Mouse (Mus musculus): ENCODE data around the gene Bpifa3. TPM values are rescaled to one million over a fixed set of nuclear protein-coding genes. Genes with fewer than 3 reads are reported as not detected.

Gene Bpifa3
- polyA plus RNA-seq (2015; fragmentation: Nextera tagmentation; extraction: Ambion mirVana): not detected in 2 replicates

DNA sequence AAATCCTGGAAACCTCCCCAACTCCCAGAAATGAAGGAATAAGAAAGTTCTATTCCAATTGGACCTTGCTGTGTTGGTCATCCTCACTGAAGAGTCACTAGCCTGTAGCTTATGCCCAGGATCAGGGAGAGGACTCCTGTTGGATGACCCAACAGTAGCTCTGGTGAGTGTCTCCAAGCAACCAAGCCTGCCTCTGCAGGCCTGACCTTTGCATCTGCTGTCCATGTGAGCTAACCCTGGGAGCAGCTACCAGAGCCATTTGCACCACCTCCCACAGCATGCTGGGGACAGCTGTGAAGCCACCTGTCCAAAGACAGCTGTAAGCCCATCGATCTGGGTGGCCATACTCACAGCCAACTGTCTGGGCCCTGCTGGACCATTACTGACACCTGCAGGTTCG is at the start of gene Bpifa3:
Bpifa3 (plus strand) TSS at position 217 of the 400 bp plus-strand sequence.
- no peak for ATAC-seq (ENCODE audit: low FRiP score, low TSS enrichment)
- H3K36me3 ChIP-seq (ENCODE audit: insufficient read depth, low read length): no peaks in the 10 kb centered on the region
- no peak within 1 kb of the TSS for H3K9ac ChIP-seq (replicated peaks; ENCODE audit: low read length)
- H3K4me1 ChIP-seq (ENCODE audit: insufficient read depth, low read length): no peaks in the 10 kb centered on the region
- no peak within 1 kb of the TSS for H3K4me2 ChIP-seq (replicated peaks; ENCODE audit: low read depth, low read length)
- no peaks in the 10 kb centered on the region for H3K9me3 ChIP-seq (ENCODE audit: low read length)
- H3K27ac ChIP-seq (ENCODE audit: low read length): no peak within 1 kb of the TSS
- WGBS: 59% methylated on average over 2 of the region's 2 CpGs
- H3K27me3 ChIP-seq (ENCODE audit: insufficient read depth, low read length): no peaks in the 10 kb centered on the region
- no peak within 1 kb of the TSS for H3K4me3 ChIP-seq (ENCODE audit: low read length)

DNA sequence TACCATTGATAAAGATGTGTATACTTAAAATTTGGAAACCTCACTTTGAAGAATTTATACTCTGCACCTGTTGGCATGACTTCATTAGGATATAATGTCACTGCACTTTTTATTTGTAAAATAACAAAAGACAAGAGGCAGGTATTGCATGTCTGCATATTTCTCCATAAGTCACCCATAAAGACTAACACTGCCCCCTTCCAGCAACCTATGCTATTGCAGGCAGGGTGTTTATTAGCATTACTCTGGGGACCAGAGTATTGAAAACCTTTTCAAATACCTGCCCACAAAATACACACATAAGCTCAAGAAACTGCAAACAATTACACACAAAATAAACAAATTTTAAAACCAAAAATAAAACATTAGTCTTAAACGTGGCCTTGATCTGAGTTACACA is 32.4 kb upstream of the Bpifa3 start:
- Histone ChIP-seq H3K9ac (replicated peaks; ENCODE audit: low read length) (no peak overlapping the region), H3K36me3 (ENCODE audit: insufficient read depth, low read length) (no peaks in the 10 kb centered on the region), H3K27me3 (ENCODE audit: insufficient read depth, low read length) (no peaks in the 10 kb centered on the region), H3K9me3 (ENCODE audit: low read length) (no peaks in the 10 kb centered on the region), H3K4me1 (ENCODE audit: insufficient read depth, low read length) (no peaks in the 10 kb centered on the region), H3K4me3 (ENCODE audit: low read length) (no peak overlapping the region), H3K4me2 (replicated peaks; ENCODE audit: low read depth, low read length) (no peak overlapping the region), H3K27ac (ENCODE audit: low read length) (no peak overlapping the region)
- 45% methylated on average over 1 of the region's 1 CpGs for WGBS
- no peak for ATAC-seq (ENCODE audit: low FRiP score, low TSS enrichment)

DNA sequence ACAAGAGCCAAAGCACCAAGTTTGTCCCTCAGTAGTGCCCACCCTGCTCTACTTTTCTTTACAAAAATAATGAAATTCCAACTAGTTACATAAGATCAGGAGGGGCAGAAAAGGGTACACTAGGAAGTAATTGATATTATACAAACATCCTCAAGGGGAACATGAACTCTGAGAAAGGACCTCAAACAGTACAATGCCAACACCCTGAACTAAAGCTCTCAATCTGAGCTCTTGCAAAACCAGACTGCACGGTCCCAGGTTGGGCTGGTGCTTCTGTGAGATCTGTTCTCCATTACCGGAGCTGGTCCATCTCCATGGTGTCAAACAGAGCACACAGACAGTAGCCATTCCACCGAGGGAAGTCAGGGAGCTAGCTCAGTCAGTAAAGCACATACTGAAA is 12.8 kb upstream of the Bpifa3 start:
- WGBS: 69% methylated on average over 3 of the region's 3 CpGs
- H3K4me3 ChIP-seq (ENCODE audit: low read length): no peak overlapping the region
- no peak for ATAC-seq (ENCODE audit: low FRiP score, low TSS enrichment)
- no peaks in the 10 kb centered on the region for H3K36me3 ChIP-seq (ENCODE audit: insufficient read depth, low read length)
- H3K9me3 ChIP-seq (ENCODE audit: low read length): no peaks in the 10 kb centered on the region
- H3K27me3 ChIP-seq (ENCODE audit: insufficient read depth, low read length): no peaks in the 10 kb centered on the region
- no peaks in the 10 kb centered on the region for H3K4me1 ChIP-seq (ENCODE audit: insufficient read depth, low read length)
- H3K27ac ChIP-seq (ENCODE audit: low read length): no peak overlapping the region
- no peak overlapping the region for H3K9ac ChIP-seq (replicated peaks; ENCODE audit: low read length)
- H3K4me2 ChIP-seq (replicated peaks; ENCODE audit: low read depth, low read length): no peak overlapping the region

DNA sequence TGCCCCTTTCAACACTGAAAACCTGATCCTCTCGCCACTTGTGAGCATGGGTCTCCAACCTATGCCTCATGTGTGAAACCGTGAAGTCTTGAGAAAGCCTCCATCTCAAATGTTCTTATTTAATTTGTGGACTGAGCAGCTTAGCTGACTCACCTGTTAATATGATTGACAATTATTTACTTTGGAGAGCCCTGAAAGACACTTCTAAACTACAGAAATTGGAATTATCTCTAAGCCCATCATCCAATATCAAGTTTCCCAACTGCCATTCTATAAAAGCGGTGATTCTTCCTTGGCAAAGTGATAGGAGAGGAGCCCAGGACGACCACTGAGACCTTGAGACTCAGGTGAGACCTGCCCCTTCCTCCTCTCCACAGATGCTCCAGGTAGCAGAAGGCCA is 12.4 kb downstream of the Bpifa3 start, which contains the start of gene Bpifa1:
Bpifa1 (plus strand) TSS at position 301 of the 400 bp plus-strand sequence.
- WGBS: 72% methylated on average over 4 of the region's 4 CpGs
- H3K9ac ChIP-seq (replicated peaks; ENCODE audit: low read length): no peak within 1 kb of the TSS
- no peak for ATAC-seq (ENCODE audit: low FRiP score, low TSS enrichment)
- H3K9me3 ChIP-seq (ENCODE audit: low read length): no peaks in the 10 kb centered on the region
- H3K36me3 ChIP-seq (ENCODE audit: insufficient read depth, low read length): no peaks in the 10 kb centered on the region
- no peak within 1 kb of the TSS for H3K4me3 ChIP-seq (ENCODE audit: low read length)
- H3K27me3 ChIP-seq (ENCODE audit: insufficient read depth, low read length): no peaks in the 10 kb centered on the region
- H3K27ac ChIP-seq (ENCODE audit: low read length): no peak within 1 kb of the TSS
- H3K4me2 ChIP-seq (replicated peaks; ENCODE audit: low read depth, low read length): no peak within 1 kb of the TSS
- no peaks in the 10 kb centered on the region for H3K4me1 ChIP-seq (ENCODE audit: insufficient read depth, low read length)

GRCm38 (mm10) chr2:154143735-154144134 is 13.6 kb downstream of the Bpifa3 start:
- WGBS: 73% methylated on average over 3 of the region's 3 CpGs
- H3K27ac ChIP-seq (ENCODE audit: low read length): no peak overlapping the region
- no peaks in the 10 kb centered on the region for H3K9me3 ChIP-seq (ENCODE audit: low read length)
- H3K36me3 ChIP-seq (ENCODE audit: insufficient read depth, low read length): no peaks in the 10 kb centered on the region
- H3K4me1 ChIP-seq (ENCODE audit: insufficient read depth, low read length): no peaks in the 10 kb centered on the region
- H3K9ac ChIP-seq (replicated peaks; ENCODE audit: low read length): no peak overlapping the region
- H3K27me3 ChIP-seq (ENCODE audit: insufficient read depth, low read length): no peaks in the 10 kb centered on the region
- no peak for ATAC-seq (ENCODE audit: low FRiP score, low TSS enrichment)
- no peak overlapping the region for H3K4me2 ChIP-seq (replicated peaks; ENCODE audit: low read depth, low read length)
- no peak overlapping the region for H3K4me3 ChIP-seq (ENCODE audit: low read length)

- H3K4me1 ChIP-seq (ENCODE audit: insufficient read depth, low read length): no peaks in the 10 kb centered on the region
- no peak overlapping the region for H3K4me2 ChIP-seq (replicated peaks; ENCODE audit: low read depth, low read length)
- no peak overlapping the region for H3K9ac ChIP-seq (replicated peaks; ENCODE audit: low read length)
- ATAC-seq (ENCODE audit: low FRiP score, low TSS enrichment): no peak
- no peak overlapping the region for H3K27ac ChIP-seq (ENCODE audit: low read length)
- no peaks in the 10 kb centered on the region for H3K27me3 ChIP-seq (ENCODE audit: insufficient read depth, low read length)
- H3K36me3 ChIP-seq (ENCODE audit: insufficient read depth, low read length): no peaks in the 10 kb centered on the region
- H3K4me3 ChIP-seq (ENCODE audit: low read length): no peak overlapping the region
- H3K9me3 ChIP-seq (ENCODE audit: low read length): no peaks in the 10 kb centered on the region
- WGBS: 80% methylated on average over 4 of the region's 4 CpGs
Measured at GRCm38 (mm10) chr2:154147496-154147895, 17.4 kb downstream of the Bpifa3 start.

DNA sequence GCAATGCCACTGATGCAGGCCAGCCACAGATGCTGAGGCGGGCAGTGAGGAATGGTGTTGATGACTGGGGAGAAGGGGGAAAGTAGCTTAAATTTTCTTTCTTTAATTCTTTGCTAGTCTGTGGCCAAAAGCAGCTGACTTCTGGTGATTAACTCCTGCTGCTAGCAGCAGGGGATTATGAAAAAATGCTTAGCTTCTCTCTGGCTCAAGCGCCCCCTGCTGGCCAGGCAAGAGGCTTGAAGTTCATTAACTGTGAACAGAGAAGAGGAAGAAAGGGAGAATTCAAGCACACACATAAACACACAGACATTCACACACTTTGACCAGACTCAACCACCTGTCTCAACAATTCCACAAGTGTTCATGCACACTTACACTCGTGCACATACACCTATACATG is 28.3 kb downstream of the Bpifa3 start:
- no peak overlapping the region for H3K27ac ChIP-seq (ENCODE audit: low read length)
- 38% methylated on average over 3 of the region's 3 CpGs for WGBS
- H3K27me3 ChIP-seq (ENCODE audit: insufficient read depth, low read length): no peaks in the 10 kb centered on the region
- no peak overlapping the region for H3K4me3 ChIP-seq (ENCODE audit: low read length)
- no peaks in the 10 kb centered on the region for H3K4me1 ChIP-seq (ENCODE audit: insufficient read depth, low read length)
- no peak overlapping the region for H3K4me2 ChIP-seq (replicated peaks; ENCODE audit: low read depth, low read length)
- H3K9me3 ChIP-seq (ENCODE audit: low read length): peaks cover 6% of the 10 kb centered on the region; the same call in 1 of the 2 replicates
- no peak overlapping the region for H3K9ac ChIP-seq (replicated peaks; ENCODE audit: low read length)
- H3K36me3 ChIP-seq (ENCODE audit: insufficient read depth, low read length): no peaks in the 10 kb centered on the region
- no peak for ATAC-seq (ENCODE audit: low FRiP score, low TSS enrichment)

DNA sequence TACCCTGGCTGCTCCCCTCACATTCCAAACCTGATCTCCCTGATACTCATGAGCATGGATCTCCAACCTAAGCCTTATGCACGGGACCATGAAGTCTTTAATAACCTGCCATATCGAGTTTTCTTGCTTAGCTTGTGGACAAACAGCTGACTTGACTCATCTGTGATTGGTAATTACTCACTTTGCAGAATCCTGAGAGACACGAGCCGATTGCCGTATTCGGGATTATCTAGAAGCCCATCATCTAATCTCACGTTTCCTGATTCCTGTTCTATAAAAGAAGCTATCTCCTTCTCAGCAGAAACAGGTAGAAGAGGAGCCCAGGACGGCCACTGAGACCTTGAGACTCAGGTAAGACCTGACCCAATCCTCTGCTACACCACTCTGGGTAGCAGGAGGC is 32.2 kb downstream of the Bpifa3 start, which contains the start of gene Bpifa5:
Bpifa5 (plus strand) TSS at position 301 of the 400 bp plus-strand sequence.
- Histone ChIP-seq H3K36me3 (ENCODE audit: insufficient read depth, low read length) (no peaks in the 10 kb centered on the region), H3K4me1 (ENCODE audit: insufficient read depth, low read length) (no peaks in the 10 kb centered on the region), H3K9ac (replicated peaks; ENCODE audit: low read length) (no peak within 1 kb of the TSS), H3K27me3 (ENCODE audit: insufficient read depth, low read length) (no peaks in the 10 kb centered on the region), H3K9me3 (ENCODE audit: low read length) (peaks cover 6% of the 10 kb centered on the region; the same call in 1 of the 2 replicates), H3K4me3 (ENCODE audit: low read length) (no peak within 1 kb of the TSS), H3K27ac (ENCODE audit: low read length) (no peak within 1 kb of the TSS), H3K4me2 (replicated peaks; ENCODE audit: low read depth, low read length) (no peak within 1 kb of the TSS)
- no peak for ATAC-seq (ENCODE audit: low FRiP score, low TSS enrichment)
- WGBS: 81% methylated on average over 8 of the region's 8 CpGs

GRCm38 (mm10) chr2:154163306-154163705 is 33.2 kb downstream of the Bpifa3 start:
- Histone ChIP-seq H3K27ac (ENCODE audit: low read length) (no peak overlapping the region), H3K9ac (replicated peaks; ENCODE audit: low read length) (no peak overlapping the region), H3K36me3 (ENCODE audit: insufficient read depth, low read length) (no peaks in the 10 kb centered on the region), H3K4me3 (ENCODE audit: low read length) (no peak overlapping the region), H3K4me2 (replicated peaks; ENCODE audit: low read depth, low read length) (no peak overlapping the region), H3K9me3 (ENCODE audit: low read length) (peaks cover 6% of the 10 kb centered on the region; the same call in 1 of the 2 replicates), H3K4me1 (ENCODE audit: insufficient read depth, low read length) (no peaks in the 10 kb centered on the region), H3K27me3 (ENCODE audit: insufficient read depth, low read length) (no peaks in the 10 kb centered on the region)
- ATAC-seq (ENCODE audit: low FRiP score, low TSS enrichment): no peak
- WGBS: 91% methylated on average over 5 of the region's 5 CpGs

DNA sequence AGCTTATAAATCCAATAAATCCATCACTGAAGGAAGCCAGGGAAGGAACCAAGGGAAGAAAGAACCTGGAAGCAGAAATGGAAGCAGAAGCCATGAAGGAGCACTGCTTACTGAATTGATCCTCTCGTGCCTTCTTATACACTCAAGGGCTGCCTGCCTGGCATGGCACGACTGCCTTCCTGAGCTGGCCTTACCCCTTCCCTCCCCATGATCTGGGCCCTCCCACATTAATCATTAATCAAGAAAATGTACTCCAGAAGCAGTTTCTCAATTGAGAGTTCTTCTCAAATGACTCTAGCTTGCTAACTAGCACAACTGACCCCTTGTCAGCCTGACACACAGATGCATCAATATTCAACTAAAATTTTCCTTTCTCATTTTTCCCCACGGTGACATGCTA is 39.0 kb downstream of the Bpifa3 start:
- no peaks in the 10 kb centered on the region for H3K27me3 ChIP-seq (ENCODE audit: insufficient read depth, low read length)
- no peak overlapping the region for H3K4me3 ChIP-seq (ENCODE audit: low read length)
- no peak overlapping the region for H3K4me2 ChIP-seq (replicated peaks; ENCODE audit: low read depth, low read length)
- H3K36me3 ChIP-seq (ENCODE audit: insufficient read depth, low read length): no peaks in the 10 kb centered on the region
- H3K9ac ChIP-seq (replicated peaks; ENCODE audit: low read length): no peak overlapping the region
- H3K9me3 ChIP-seq (ENCODE audit: low read length): no peaks in the 10 kb centered on the region
- 47% methylated on average over 3 of the region's 3 CpGs for WGBS
- 0 out of 2 replicates have a peak, but pooled peaks cover 4% of the 10 kb centered on the region for H3K4me1 ChIP-seq (ENCODE audit: insufficient read depth, low read length)
- no peak overlapping the region for H3K27ac ChIP-seq (ENCODE audit: low read length)
- ATAC-seq (ENCODE audit: low FRiP score, low TSS enrichment): no peak

Measured in kidney, embryonic 16.5 days (tissue).